Mouse (Mus musculus): ENCODE measurements around the gene Med4.

The Med4 gene

DNA sequence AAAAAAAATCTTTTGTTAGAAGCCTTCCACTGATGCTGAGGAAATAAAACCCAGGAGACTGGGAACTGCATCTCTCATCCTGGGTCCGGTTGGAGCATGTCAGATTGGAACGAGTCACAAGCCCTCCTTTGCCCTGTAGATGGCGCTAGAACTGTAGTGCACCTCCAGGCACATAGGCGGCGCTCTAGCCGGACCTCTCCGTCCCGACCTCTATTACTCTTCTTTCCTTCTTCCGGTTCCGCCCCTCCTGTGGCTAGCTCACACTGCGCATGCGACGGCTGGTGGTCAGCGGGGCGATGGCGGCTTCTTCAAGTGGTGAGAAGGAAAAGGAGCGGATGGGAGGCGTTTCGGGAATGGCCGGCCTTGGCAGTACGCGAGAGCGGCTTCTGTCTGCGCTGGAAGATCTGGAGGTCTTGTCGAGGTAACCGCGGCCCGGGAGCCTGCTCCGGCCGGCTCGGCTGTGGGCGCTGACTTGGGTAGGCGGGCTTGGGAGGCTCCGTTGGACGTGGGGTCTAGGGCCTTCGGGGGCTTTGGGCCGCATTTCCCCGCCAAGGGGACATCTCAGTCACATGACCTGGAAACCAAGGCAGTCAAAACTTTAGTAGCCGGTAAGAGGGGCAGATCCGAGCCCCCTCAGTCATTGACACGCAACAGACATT lies at the start of gene Med4:
TSS of gene Med4 (plus strand) at position 261 of the 659 bp plus-strand sequence.
- peak; percentile 46 for DNase-seq (ENCODE audit: extremely low read depth, low read depth, low spot score)

DNA sequence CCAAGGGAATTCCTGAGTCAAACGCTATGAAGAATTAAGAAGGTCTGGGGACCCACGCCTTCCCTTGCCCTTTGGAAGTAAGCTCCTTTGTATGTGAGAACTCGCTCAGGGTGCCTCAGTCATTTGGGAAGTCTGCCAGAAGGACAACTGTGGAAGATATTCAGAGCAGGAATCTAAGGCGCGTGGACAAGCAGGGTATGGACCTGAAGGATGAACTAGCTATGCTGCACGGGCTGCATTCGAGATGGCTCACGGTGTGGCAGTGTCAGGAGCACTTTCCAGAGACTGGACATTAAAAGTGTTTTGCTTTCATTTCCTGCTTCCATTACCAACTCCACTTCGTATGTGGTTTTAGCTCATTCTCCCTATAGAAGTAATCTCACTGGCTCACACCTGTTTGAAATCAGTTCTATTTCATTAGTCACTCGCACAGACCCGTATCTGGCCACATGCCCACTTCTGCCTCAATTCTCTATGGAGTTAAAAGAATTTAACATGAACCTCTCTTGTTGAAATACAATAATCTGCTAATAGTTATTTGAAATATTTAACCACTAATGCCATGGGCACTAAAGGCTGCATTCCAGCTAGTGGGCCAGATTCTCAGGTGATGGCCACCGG lies 49.2 kb upstream of the Med4 start:
- DNase-seq (ENCODE audit: extremely low read depth, low read depth, low spot score) = no peak

DNA sequence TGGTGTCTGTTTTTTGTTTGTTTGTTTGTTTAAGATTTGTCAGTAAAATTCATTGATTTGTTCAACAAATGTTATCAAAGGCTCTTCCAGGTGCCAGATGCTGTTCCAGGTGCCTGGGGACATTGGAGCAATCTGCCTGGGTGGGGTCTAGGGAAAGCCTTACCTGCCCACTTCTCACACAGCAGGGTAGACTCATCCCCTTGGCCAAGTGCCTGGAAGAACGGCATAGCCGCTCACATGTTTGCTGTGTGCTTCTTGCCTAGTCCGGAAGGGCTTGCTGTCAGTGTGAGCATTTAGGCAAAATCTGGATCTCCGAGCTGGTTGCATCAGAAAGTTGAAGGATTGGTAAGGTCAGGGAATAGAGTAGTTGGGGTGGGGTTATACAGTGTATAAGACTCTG lies 47.6 kb upstream of the Med4 start:
- no peak for DNase-seq (ENCODE audit: extremely low read depth, low read depth, low spot score)

DNA sequence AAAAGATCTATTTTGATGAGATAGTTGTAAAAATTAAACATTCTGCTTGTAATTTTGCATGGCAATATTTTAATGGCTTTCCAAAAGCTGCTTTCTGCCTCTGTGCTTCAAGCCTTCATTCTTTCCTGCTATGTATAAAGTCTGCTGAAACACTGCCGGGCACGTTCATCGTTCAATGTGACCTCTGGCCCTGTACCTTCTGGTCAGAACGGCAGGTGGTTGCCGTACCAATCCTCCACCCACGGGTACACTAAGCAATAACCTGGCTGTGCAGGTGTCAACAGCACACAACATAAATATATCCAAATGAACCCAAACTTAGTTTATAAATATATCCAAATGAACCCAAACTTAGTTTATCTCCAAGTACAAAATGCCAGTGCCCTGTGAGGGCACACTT lies 42.1 kb upstream of the Med4 start:
- no peak for DNase-seq (ENCODE audit: extremely low read depth, low read depth, low spot score)

DNA sequence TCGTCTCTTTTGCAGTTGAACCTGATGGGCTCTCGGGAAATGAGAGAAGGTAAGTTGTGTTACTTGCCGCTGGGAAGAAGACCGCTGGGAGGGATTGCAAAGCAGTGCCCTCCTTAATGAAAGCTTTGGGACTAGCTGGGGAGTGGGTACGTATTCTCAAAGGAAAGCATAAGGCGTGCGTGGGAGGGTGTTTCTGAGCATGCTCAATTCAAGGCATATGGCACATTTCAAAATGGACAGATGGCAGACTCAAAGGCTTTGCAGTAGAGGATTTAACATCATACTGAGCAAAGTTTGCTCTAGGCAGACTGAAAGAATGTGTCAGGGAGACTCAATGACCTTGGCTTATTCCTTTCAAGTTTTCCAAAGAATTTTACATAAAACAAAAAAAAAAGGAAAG lies 40.3 kb upstream of the Med4 start:
- no peak for DNase-seq (ENCODE audit: extremely low read depth, low read depth, low spot score)

DNA sequence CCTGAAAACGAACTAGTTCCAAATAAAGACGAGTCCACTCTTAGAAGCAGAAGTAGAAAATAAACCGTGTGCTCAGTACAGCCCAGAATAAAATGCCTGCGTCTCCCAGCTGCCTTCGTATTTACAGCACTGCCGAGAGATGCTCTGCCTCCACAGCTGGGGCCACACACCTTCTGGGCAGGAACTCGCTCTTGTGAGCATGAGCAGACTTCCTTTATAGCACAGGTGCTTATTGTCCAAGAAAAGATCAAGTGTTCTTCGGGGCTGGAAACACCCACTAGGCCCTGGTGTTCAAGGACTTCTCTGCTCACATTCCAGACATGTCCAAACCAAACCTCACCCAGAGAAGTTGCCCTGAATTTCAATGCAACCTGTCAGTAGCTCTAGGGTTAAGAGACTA lies 39.2 kb upstream of the Med4 start:
- DNase-seq (ENCODE audit: extremely low read depth, low read depth, low spot score) = no peak

DNA sequence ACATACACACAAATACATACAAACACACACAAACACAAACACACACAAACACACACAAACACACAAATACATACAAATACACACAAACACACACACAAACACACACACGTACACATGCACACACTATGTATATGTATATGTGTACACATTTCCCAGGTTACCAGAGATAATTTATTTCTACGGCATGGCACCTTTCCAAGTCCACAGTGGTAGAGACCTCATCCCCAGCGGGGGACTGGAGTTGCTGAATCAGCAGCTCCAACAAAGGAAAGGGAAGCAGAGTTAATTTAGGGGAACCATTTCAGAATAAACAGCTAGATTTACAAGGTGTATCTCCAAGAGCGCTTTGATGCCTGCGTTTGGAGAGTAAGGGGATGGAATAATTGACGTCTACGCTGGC lies 37.6 kb upstream of the Med4 start:
- DNase-seq (ENCODE audit: extremely low read depth, low read depth, low spot score) = no peak

- peak; percentile 72 for DNase-seq (ENCODE audit: extremely low read depth, low read depth, low spot score)
Measured at GRCm38 (mm10) chr14:73473670-73474460, 36.0 kb upstream of the Med4 start.

DNA sequence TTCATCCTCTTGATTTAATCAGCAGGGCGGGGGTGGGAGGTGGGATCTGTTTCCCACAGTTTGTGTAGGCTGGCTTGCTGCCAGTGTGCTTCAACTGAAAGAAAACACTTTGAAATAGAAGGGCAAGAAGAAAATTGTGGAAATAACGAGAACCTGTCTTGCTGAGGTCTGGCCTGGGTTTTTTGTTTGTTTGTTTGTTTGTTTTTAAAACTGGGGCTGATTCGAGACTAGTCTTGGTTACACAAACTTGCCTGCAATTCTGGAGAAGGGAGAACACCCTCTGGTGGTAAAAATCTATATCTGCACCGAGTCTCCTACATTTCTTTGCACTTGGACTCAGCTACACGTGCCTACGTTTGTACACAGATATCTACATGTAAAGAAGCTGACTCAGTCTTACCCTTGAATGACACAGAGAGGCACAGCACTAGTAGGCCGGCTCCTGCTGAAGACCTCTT lies 35.2 kb upstream of the Med4 start:
- DNase-seq (ENCODE audit: extremely low read depth, low read depth, low spot score) = no peak

DNA sequence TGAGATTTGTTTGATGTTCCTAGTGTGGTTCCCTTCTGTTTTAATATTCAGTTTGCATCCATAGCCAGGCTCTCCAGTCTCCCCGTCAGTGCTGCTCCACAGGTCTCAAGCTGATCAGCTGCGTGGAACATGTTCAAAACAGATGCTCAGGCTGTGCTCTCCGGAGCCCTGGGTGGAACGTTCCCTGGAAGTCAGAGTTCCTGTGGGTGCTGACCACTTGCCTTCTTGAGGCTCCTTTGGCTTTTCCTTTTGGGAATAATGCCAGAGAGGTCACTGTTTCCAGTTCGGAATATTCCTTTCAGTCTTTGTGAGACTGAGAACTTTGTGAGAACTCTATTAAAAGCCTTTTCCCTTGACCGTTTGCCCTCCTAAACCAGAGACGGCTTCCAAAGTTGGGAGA lies 34.3 kb upstream of the Med4 start:
- no peak for DNase-seq (ENCODE audit: extremely low read depth, low read depth, low spot score)

DNA sequence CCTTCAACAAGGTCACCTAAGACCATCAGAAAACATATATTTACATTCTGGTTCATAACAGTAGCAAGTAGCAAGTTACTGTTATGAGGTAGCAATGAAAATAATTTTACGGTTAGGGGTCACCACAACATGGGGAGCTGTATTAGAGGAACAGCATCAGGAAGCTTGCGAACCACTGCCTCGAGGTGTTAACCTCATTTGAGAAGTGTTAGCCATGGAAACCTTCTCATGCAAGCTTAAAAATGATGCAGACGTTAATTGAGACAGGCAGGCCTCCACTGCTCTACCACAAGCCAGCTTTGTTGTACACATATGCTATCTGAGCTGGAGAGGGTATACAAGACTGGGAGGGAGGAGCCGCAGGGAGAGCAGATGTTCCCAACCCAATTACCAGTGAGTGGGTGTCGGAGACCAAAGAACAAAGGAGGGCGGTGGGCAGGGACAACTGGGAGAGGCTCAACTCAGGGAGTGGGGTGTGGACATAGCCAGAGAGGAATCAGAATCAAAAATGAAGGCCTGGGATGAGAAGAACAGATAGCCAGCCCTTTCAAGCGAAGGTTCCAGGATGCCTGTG lies 33.4 kb upstream of the Med4 start:
- no peak for DNase-seq (ENCODE audit: extremely low read depth, low read depth, low spot score)

GRCm38 (mm10) chr14:73477077-73477476 lies 32.7 kb upstream of the Med4 start:
- DNase-seq (ENCODE audit: extremely low read depth, low read depth, low spot score) = no peak

GRCm38 (mm10) chr14:73478321-73478720 lies 31.5 kb upstream of the Med4 start:
- no peak for DNase-seq (ENCODE audit: extremely low read depth, low read depth, low spot score)

DNA sequence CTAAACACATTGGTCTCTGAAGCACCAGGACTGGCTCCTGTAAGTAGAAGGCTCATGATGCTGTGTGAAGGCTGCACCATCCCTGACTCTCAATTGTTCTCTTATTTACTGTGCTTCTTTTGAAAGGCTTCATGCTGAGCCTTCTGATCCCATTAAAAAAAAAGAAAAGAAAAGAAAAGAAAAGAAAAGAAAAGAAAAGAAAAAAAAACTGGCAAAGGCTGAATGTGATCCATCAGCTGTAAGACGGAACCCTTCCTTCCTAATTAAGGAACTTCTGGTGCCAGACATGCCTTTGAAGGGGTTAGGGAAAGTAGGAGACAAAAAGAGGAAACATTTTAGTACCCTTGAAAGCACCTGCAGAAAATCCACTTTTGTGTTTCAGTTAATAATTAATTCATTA lies 30.1 kb upstream of the Med4 start:
- no peak for DNase-seq (ENCODE audit: extremely low read depth, low read depth, low spot score)

GRCm38 (mm10) chr14:73483516-73484229 lies 26.2 kb upstream of the Med4 start:
- DNase-seq (ENCODE audit: extremely low read depth, low read depth, low spot score) = no peak

DNA sequence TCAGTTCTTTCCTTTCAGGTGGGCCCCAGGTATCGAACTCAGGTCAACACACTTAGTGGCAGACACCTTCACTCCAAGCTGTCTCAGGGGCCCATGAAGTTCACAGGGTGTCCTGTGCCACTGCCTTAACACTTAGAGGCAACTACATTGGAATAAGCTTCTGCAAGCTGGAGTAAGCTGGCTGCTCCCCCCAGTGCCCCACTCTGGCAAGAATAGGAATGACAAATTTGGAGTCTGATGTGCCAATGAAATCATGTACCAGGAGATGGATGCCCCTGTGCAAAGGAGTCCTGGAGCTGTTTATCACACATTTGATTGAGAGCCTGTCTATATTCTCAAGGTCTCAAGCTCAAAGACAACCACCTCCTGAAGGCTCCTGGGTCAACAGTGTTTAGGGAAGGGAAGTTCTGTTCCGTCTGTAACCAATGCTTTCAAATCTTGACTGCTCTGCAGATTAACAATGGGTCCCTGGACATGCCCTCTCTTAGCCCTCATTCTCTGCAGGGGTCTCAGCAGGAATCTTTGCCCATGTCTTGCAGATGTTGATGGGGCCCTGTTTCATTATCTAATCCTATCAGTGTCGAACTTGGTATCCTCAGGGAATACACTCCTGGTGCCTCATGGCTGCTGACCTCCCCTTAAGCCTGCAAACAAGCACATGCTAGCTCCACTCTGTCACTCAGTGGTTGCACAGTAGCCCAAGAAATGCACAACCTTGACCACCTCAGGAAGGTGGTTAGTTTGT lies 25.3 kb upstream of the Med4 start:
- no peak for DNase-seq (ENCODE audit: extremely low read depth, low read depth, low spot score)

- DNase-seq (ENCODE audit: extremely low read depth, low read depth, low spot score) = no peak
Measured at GRCm38 (mm10) chr14:73486641-73487040, 23.2 kb upstream of the Med4 start.

GRCm38 (mm10) chr14:73493356-73493755 lies 16.5 kb upstream of the Med4 start:
- DNase-seq (ENCODE audit: extremely low read depth, low read depth, low spot score) = no peak

GRCm38 (mm10) chr14:73494122-73494521 lies 15.7 kb upstream of the Med4 start:
- DNase-seq (ENCODE audit: extremely low read depth, low read depth, low spot score) = no peak

DNA sequence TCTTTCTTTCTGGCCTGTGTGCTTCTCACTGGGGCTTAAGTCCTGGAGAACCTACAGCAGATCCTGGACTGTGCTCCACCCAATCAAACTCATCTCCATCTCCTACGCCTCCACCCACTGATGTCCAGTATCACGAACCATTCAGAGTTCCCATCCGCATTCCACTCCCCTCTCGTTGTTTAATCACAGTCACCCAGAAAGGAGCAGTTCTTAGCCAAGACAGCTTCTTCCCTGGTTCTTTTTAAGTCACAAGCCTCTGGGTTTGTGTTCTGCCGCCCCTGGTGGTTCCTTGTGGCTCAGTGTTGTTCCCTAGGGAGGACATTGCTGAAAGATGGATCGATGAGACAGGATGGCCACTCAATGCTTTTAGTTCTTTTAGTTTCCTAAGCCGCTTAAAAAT lies 14.1 kb upstream of the Med4 start:
- no peak for DNase-seq (ENCODE audit: extremely low read depth, low read depth, low spot score)

All from fat pad, adult 2 months (tissue).